Mouse (Mus musculus) heart, postnatal 0 days (tissue): ENCODE measurements around the gene Dcaf8.

ENCODE experiments used
- CTCF ChIP-seq: IDR thresholded peaks from 2 replicates; pipeline ENCODE4 v1.5.1; 2016; ENCODE audit warnings: antibody characterized with exemption, control low read depth, low read depth
- EP300 ChIP-seq: IDR thresholded peaks from 2 replicates; pipeline ENCODE4 v1.6.1; 2016; ENCODE audit warnings: antibody characterized with exemption, low read depth

DNA sequence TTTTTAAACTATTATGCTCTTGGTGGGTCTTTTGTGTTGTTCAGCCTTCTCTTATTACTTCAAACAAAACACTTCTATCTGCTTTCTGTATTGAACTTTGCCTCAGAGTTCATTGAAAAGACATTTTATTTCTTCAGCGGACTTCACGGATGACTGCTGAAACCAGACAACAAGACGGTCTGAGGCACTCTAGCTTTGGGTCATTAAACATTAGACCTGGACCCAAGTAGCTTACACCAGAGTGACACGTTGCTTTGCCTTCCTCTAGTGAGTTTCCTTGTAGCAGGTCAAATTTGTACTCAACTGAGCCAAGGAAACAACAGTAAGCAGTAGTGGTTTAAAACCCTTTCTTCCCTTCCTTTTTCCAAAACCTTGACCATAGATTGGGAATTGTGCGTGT is 20.0 kb downstream of the Dcaf8 start:
- TF ChIP-seq CTCF (no peak), EP300 (no peak)
